Mouse (Mus musculus) layer of hippocampus, adult 8-10 months (tissue): Measurements from ENCODE around the gene Ndufb10. TPM values are rescaled to one million over a fixed set of nuclear protein-coding genes. Genes with fewer than 3 reads are reported as not detected.

Source experiments
- DNase-seq, 2 experiments: peaks; one replicate each; pipeline ENCODE4 v3.0.0; 2022; ENCODE audit warnings: low spot score in 2 of 2
- total RNA-seq, 4 experiments: library from RNA; stranded (reverse); gene quantifications; 2 replicates each; pipeline ENCODE4 v1.2.4; 2022

Ndufb10 gene
- 100 to 1,000 TPM; 214 to 227 (median 222) TPM for total RNA-seq

GRCm38 (mm10) chr17:24724184-24724583 lies at the start of gene Ndufb10:
Ndufb10 (minus strand) TSS chr17:24724478.
- DNase-seq = peak; percentile 90 to 98

- DNase-seq = no peak
Observed at GRCm38 (mm10) chr17:24773241-24773640, 49.0 kb upstream of the Ndufb10 start.

- DNase-seq = no peak
Observed at GRCm38 (mm10) chr17:24769146-24769545, 44.9 kb upstream of the Ndufb10 start.

GRCm38 (mm10) chr17:24766266-24766875 lies 42.1 kb upstream of the Ndufb10 start:
- DNase-seq = no peak

GRCm38 (mm10) chr17:24765016-24765905 lies 41.0 kb upstream of the Ndufb10 start:
- DNase-seq = no peak

- no peak for DNase-seq
Observed at GRCm38 (mm10) chr17:24761121-24761520, 36.8 kb upstream of the Ndufb10 start.

GRCm38 (mm10) chr17:24757394-24757793 lies 33.1 kb upstream of the Ndufb10 start:
- DNase-seq = no peak

- DNase-seq = no peak
Observed at GRCm38 (mm10) chr17:24752415-24753394, 28.4 kb upstream of the Ndufb10 start, which contains the start of gene Hs3st6. Hs3st6 (plus strand) TSS chr17:24752988.

GRCm38 (mm10) chr17:24751528-24751927 lies 27.2 kb upstream of the Ndufb10 start:
- no peak for DNase-seq

- DNase-seq = no peak
Observed at GRCm38 (mm10) chr17:24746986-24747385, 22.7 kb upstream of the Ndufb10 start.

- DNase-seq = peak; percentile 68 to 92
Observed at GRCm38 (mm10) chr17:24745526-24746497, 21.5 kb upstream of the Ndufb10 start.

- DNase-seq = no peak
Observed at GRCm38 (mm10) chr17:24744381-24744780, 20.1 kb upstream of the Ndufb10 start.

- DNase-seq = no peak
Observed at GRCm38 (mm10) chr17:24743896-24744295, 19.6 kb upstream of the Ndufb10 start.

GRCm38 (mm10) chr17:24742307-24742706 lies 18.0 kb upstream of the Ndufb10 start:
- no peak for DNase-seq

- DNase-seq = no peak
Observed at GRCm38 (mm10) chr17:24739926-24740325, 15.6 kb upstream of the Ndufb10 start.

GRCm38 (mm10) chr17:24738238-24738637 lies 14.0 kb upstream of the Ndufb10 start:
- no peak for DNase-seq

GRCm38 (mm10) chr17:24737135-24737810 lies 13.0 kb upstream of the Ndufb10 start:
- no peak for DNase-seq

GRCm38 (mm10) chr17:24736330-24737051 lies 12.2 kb upstream of the Ndufb10 start, which contains the start of gene Msrb1:
Msrb1 (plus strand) TSS chr17:24736642.
- DNase-seq = peak; percentile 93 to 96

- no peak for DNase-seq
Observed at GRCm38 (mm10) chr17:24735446-24735845, 11.2 kb upstream of the Ndufb10 start.
